Mouse (Mus musculus) testis, adult 2 months (tissue): ENCODE results near the gene Phactr4.

Source experiments
- CTCF ChIP-seq: fragments of 200-500 bp; IDR thresholded peaks from 2 replicates; pipeline ENCODE4 v1.5.1; 2012; ENCODE audit warnings: low read depth, mild to moderate bottlenecking, inconsistent platforms, low read length, moderate library complexity; ENCODE audit not compliant: control insufficient read depth, insufficient read depth, insufficient replicate concordance
- POLR2A ChIP-seq: fragments of 200-500 bp; IDR thresholded peaks from 2 replicates; pipeline ENCODE4 v1.6.1; 2012; ENCODE audit warnings: low read depth, mild to moderate bottlenecking, inconsistent platforms, low read length, moderate library complexity; ENCODE audit not compliant: control insufficient read depth

DNA sequence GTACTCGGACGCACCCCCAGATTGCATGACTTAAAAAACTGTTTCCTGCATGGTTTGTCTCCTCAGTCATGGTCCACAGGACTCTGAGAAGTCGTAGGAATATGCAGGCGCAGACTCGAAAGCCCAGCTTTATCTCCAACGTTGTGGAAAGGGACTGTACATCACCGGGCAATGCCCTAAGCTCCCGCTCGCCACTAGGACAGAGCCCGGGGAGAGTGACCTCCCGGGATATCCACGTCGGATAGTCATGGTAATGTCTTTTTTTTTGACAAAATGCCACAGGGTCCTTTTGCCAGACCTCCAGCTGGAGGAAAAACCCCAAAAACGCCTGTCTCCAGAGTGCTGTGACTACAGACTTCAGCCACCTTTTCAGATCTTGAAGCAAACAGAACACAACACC lies 69.5 kb downstream of the Phactr4 start:
- TF ChIP-seq CTCF (no peak), POLR2A (no peak)
